Mouse (Mus musculus) G1E (cell line): ENCODE data around the gene Tmub2.

Source experiments
- CTCF ChIP-seq: IDR thresholded peaks from 2 replicates; pipeline ENCODE4 v1.5.1; 2012; ENCODE audit warnings: low read depth, low read length, inconsistent platforms, mixed read lengths
- GATA1 ChIP-seq: IDR thresholded peaks from 2 replicates; pipeline ENCODE4 v1.6.1; 2012; ENCODE audit warnings: borderline replicate concordance, low read length, inconsistent platforms, mixed read lengths
- POLR2AphosphoS5 ChIP-seq: IDR thresholded peaks from 2 replicates; pipeline ENCODE4 v1.6.1; 2012; ENCODE audit warnings: low read depth, low read length, inconsistent platforms; ENCODE audit not compliant: insufficient replicate concordance
- TAL1 ChIP-seq: conservative IDR thresholded peaks from 2 replicates; pipeline ENCODE4 v1.6.1; 2012; ENCODE audit warnings: low read depth, low read length, inconsistent platforms, mixed read lengths

DNA sequence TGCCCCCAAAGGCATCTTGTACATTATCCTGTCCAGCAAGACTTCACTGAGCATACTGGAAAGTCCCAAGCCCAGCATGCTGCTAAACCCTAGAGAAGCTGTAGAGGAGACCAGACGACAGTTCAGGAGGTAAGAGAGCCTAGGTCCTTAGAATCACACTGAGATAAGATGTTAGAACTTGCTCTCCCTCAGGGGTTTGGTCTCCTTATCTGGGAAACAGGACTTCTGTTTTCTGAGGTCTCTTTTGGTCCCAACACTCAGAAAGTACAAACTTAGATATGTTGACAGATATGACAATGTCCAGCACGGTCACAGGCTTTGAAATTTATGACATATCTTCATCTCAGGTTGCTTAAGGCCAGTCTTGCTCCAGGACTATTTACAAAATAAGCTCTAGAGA lies 48.7 kb upstream of the Tmub2 start:
- no peak for TF ChIP-seq TAL1
- no peak for TF ChIP-seq CTCF
- TF ChIP-seq GATA1, result no peak
- no peak for TF ChIP-seq POLR2AphosphoS5
